Mouse (Mus musculus): ENCODE measurements at regions not wholly inside any gene's neighbourhood (a gene's known extent, or its start where the extent isn't known, plus 50 kb on each side); places are given as distances from the start of the nearest gene placed in this dataset.
A peak's percentile ranks its signal among the peaks of the same experiment; 100 is the strongest.

GRCm38 (mm10) chr9:99800076-99800475 is 75.9 kb downstream of the Sox14 start:
- peak; percentile 2 for DNase-seq (ENCODE audit: low spot score)

GRCm38 (mm10) chr9:99799387-99800021 is 76.5 kb downstream of the Sox14 start:
- DNase-seq (ENCODE audit: low spot score): peak; percentile 4

GRCm38 (mm10) chr9:99797066-99797770 is 78.8 kb downstream of the Sox14 start:
- no peak for DNase-seq (ENCODE audit: low spot score)

- DNase-seq (ENCODE audit: low spot score): no peak
Measured at GRCm38 (mm10) chr9:99792700-99793099, 75.6 kb upstream of the Cldn18 start.

- no peak for DNase-seq (ENCODE audit: low spot score)
Measured at GRCm38 (mm10) chr9:99786864-99787263, 69.8 kb upstream of the Cldn18 start.

GRCm38 (mm10) chr9:99783156-99783555 is 66.1 kb upstream of the Cldn18 start:
- no peak for DNase-seq (ENCODE audit: low spot score)

- no peak for DNase-seq (ENCODE audit: low spot score)
Measured at GRCm38 (mm10) chr9:99782364-99783119, 65.5 kb upstream of the Cldn18 start.

GRCm38 (mm10) chr9:99778871-99779270 is 61.8 kb upstream of the Cldn18 start:
- no peak for DNase-seq (ENCODE audit: low spot score)

GRCm38 (mm10) chr9:99770696-99771095 is 53.6 kb upstream of the Cldn18 start:
- DNase-seq (ENCODE audit: low spot score): no peak
